Mouse (Mus musculus): ENCODE results near the gene Tgif2.
"Not testable (repeated sequence)": the region's sequence is repeated elsewhere in the genome, so short reads cannot be mapped to it uniquely, and the experiment has no call there.

The Tgif2 gene

GRCm38 (mm10) chr2:156879541-156879940 is 39.7 kb downstream of the Tgif2 start:
- no peak for DNase-seq

DNA sequence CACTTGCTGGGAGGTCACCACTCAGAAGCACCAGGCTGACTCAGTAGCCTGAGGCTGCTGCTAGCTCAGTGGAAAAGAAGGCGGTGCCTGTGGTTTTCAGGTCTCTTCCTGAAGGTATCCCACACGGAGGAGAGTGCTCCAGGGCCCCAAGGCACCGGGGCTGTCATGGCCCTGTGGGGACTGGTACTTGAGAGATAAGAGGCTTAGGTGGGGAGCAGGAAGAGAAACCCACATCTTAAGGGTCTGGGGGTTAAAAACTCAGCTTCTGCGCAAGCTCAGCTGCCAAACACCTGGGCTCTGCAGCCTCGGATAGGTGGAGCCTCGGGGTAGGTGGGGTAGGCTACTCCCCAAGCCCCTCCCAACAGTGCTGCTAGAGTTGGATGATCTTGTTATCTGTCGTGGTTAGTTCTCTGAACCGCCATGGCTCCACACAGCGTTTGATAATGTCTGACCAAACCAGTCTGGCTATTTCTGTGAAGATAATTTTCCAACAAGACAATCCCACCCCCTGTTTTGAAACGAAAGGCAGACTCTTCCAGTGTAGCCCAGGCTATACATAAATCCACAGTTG is 42.7 kb downstream of the Tgif2 start:
- DNase-seq = no peak

GRCm38 (mm10) chr2:156884396-156885211 is 44.8 kb downstream of the Tgif2 start:
- peak; percentile 35 for DNase-seq

GRCm38 (mm10) chr2:156885666-156886065 is 45.9 kb downstream of the Tgif2 start:
- DNase-seq = not testable (repeated sequence)

DNA sequence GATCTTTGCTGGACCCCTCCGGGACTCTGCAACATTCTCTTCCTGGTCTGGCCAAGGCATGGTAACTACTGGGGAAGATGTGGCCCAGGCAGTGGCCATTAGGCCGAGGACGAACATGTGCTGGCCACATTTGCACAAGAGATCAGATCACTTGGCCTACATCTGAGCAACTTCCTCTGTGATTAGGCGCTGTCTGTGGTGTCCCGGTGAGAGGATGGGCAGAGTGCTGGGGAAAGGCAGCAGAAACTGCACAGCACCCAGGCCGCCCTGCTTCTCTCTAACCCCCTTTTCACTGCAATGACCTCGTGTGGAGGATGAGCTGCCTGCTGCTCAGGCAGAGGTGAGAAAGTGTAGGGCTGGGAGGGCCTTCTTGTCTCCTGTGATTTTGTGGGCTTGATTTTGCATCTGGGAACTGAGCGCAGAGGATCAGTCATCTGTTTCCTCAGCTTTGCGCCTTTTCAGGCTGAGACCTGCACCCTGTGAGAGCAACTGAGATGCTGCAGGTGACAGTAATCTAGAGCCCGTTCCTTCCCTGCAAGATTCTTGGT is 46.4 kb downstream of the Tgif2 start:
- no peak for DNase-seq

DNA sequence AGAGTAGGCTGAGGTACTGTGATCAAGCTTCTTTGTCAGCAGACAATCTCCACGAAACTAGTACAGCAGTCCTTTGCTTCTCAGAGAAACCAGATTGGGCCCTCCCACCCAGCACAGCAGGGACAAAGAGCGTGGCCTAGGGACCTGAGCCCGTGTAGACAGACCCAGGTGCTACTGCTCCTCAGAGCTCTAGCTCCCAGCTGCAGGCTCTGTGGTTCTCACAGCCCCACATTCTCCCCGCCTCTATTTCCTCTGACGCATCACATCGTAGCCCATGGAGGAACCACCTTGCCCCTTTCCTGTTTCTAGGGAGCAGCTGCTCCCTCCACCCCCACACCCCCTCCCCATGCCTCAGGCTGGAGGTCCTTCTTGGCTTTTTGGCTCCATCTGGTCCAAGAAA is 47.2 kb downstream of the Tgif2 start, which contains the start of gene Sla2:
TSS of gene Sla2 (minus strand) at position 176 of the 400 bp plus-strand sequence.
- DNase-seq = no peak

DNA sequence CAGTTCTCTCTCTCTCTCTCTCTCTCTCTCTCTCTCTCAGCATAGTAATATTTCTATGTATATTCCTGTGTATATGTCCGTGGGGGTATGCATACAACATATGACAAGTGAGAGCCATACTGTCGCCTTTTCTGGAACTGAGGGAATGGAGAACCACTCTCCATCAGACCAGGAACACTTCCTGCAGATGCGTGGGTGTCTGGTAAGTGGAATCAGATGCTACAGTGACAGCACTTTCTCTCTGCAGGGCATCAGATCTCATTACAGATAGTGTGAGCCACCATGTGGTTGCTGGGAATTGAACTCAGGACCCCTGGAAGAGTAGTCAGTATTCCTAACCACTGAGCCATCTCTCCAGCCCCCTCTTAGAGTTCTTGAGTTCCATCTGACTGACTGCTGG is 48.7 kb downstream of the Tgif2 start:
- DNase-seq = no peak

- DNase-seq = no peak
Measured at GRCm38 (mm10) chr2:156892240-156892639, 52.4 kb downstream of the Tgif2 start.

DNA sequence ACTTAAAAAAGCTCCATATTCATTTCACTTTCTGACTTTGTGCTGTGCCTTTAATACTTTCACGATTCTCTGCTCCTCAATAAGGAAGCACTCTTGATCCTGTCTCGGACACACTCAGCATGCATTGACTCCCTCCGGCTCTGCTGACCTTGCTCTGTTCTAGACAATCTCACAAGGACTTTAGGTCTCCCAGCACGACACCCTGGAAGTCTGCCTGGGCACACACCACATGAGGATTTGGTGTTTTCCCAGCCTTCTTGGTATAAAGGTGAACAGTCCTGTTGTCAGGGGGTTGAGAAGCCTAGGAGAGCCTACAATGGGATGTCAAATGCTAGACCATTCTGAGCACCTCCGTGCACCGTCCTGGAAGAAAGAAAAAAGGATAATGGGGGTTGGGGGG is 53.0 kb downstream of the Tgif2 start:
- DNase-seq = no peak

DNA sequence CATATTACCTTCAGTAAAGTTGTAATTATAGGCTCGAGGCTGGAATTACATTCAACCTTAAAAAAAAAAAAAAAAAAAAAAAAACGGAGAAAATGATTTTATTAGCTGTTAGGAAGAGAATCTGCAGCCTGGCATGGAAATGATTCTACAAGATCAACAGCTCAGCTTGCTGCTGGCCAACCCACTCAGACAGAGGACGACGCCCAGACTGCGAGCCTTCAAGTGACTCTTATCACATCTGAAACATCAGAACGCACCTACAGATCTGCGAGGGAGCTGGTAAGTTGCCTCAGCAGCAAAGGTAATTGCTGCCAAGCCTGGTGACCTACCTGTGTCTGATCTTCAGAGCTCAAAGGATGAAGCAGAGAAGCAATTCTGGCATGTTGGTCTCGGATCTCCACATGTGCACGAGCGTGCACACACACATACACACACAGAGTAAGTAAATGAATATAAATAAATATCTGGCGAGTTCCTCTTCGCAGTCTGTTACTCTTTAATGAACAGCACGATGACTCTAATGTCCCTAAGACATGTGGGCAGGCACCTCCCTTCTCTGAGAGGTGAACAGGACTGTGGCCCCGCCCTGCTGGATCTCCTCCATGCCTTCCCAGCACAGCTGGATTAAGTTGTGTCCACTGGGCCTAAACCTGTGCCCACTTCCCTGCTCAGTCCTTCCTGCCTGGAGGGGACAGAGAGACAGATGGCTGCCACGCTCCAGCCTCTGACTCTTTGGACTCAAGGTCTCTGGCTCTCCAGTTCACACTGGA is 54.9 kb downstream of the Tgif2 start:
- DNase-seq = no peak

- no peak for DNase-seq
Measured at GRCm38 (mm10) chr2:156896384-156896914, 56.6 kb downstream of the Tgif2 start.

DNA sequence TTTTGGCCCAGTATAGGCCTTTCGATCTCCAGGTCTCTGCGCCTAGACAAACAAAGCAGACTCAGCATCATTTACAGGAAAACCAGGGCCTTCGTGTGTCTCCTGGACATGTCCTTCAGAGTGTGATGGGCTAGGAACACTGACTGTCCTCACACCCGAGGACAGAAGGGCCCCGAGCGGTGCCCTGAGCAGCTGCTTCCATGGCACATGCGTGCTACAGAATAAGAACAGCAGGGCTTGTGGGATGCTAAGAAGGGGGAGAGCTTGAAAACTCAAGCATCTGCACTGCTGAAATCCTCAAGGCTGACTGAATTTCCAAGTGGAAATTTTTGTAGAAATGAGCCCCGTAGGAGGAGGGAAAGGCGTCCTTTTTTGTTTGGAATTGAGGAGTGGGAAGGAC is 57.2 kb downstream of the Tgif2 start:
- DNase-seq = no peak

- DNase-seq = no peak
Measured at GRCm38 (mm10) chr2:156898374-156898773, 58.6 kb downstream of the Tgif2 start.

DNA sequence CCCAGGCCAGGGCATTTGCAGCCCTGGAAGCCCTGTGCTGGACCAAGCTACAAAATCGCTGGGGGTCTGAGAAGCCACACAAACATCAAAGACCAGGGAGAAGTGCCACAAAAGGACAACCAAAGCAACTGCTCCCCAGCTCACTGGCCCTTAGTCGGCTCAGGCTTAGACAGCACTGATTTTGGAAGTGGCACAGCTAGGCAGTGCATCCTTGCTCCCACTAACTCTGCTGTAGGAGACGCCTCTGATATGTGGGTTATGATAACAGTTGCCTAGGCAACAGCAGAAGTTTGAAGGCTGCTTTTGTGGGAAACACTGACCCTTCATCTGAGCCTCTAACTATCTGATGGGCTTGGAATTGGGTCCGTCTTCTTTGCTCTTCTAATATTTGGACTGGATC is 59.4 kb downstream of the Tgif2 start:
- no peak for DNase-seq

- DNase-seq = no peak
Measured at GRCm38 (mm10) chr2:156901344-156901743, 61.5 kb downstream of the Tgif2 start.

GRCm38 (mm10) chr2:156901883-156902282 is 62.1 kb downstream of the Tgif2 start:
- DNase-seq = no peak

DNA sequence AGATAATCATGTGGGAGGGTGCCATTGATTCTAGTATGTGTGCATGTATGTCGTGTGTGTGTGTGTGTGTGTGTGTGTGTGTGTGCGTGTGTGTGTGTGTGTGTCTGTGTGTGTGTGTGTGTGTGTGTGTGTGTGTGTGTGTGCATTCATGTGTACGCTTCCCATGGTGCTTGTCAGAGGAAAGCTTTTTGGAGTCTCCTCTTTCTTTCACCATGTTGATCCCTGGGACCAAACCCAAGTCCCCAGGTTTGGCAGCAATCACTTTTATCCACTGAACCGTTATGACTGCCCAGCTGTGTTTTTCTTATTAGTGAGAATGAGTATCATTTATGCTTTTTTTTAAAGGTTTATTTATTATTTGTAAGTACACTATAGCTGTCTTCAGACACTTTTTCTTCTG is 62.6 kb downstream of the Tgif2 start:
- not testable (repeated sequence) for DNase-seq

- no peak for DNase-seq
Measured at GRCm38 (mm10) chr2:156903367-156903766, 63.6 kb downstream of the Tgif2 start.

Data from lung, postnatal 10 days (tissue).